Mouse (Mus musculus) small intestine, adult 2 months (tissue): Measurements from ENCODE around the gene Hacd3.

Experiments
- CTCF ChIP-seq: fragments of 200-500 bp; IDR thresholded peaks from 2 replicates; pipeline ENCODE4 v1.5.1; 2012; ENCODE audit warnings: low read depth, mild to moderate bottlenecking, control low read depth, inconsistent platforms, low read length, moderate library complexity, mixed read lengths; ENCODE audit not compliant: insufficient replicate concordance, insufficient read length; ENCODE audit errors: extremely low read depth
- POLR2A ChIP-seq: fragments of 200-500 bp; IDR thresholded peaks from 2 replicates; pipeline ENCODE4 v1.6.1; 2012; ENCODE audit warnings: low read depth, mild to moderate bottlenecking, control low read depth, inconsistent platforms, low read length, moderate library complexity

DNA sequence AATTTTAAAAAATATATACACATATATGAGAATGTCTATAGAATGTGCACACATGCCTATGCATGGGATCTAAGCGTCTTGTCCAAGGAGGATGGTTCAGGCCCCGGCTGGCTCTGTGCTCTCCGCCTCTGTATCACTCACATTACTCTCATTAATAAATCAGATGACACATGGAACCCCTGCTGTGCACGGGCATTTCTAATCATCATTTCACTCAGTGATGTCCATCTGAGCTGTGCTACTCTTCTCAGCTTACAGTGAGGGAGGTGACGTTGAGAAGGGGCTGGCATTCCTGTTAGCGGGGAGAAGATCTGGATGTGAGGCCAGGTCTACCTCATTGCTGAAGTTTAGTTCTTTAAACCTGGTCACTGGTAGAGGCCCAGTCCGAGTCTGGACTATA lies 5.7 kb upstream of the Hacd3 start:
- TF ChIP-seq CTCF = no peak
- TF ChIP-seq POLR2A = no peak
